Mouse (Mus musculus): ENCODE measurements around the gene Kmt2e. TPM values are rescaled to one million over a fixed set of nuclear protein-coding genes. Genes with fewer than 3 reads are reported as not detected.

The Kmt2e gene
- total and polyA plus RNA-seq, 3 experiments = 7.2 to 29.7 (median 21.3) TPM

GRCm38 (mm10) chr5:23531100-23531499 lies 96.9 kb downstream of the Kmt2e start:
- Histone ChIP-seq H3K27ac (ENCODE audit: insufficient read depth, low read depth) (no peak overlapping the region), H3K4me1 (ENCODE audit: control insufficient read depth in 1 of 2, insufficient read depth in 2 of 2) (peaks cover 0 to 22% of the 10 kb centered on the region in 2 experiments; a peak in 3 of 4 replicates), H3K79me2 (replicated peaks; ENCODE audit: control insufficient read depth, extremely low read depth, insufficient read depth, poor library complexity, severe bottlenecking) (no peaks in the 10 kb centered on the region), H3K4me2 (ENCODE audit: insufficient read depth, low read depth, poor library complexity, severe bottlenecking) (no peak overlapping the region), H3K36me3 (replicated peaks in 1 of 2; ENCODE audit: control insufficient read depth in 1 of 2, insufficient read depth in 1 of 2, low read length in 1 of 2) (peaks cover 26 to 63% of the 10 kb centered on the region in 2 experiments), H3K9me3 (replicated peaks; ENCODE audit: low read length) (no peaks in the 10 kb centered on the region), H3K27me3 (replicated peaks) (no peaks in the 10 kb centered on the region), H3K9ac (ENCODE audit: insufficient read depth, low read depth) (no peak overlapping the region), H3K4me3 (replicated peaks in 1 of 3; ENCODE audit: low read depth in 2 of 3, low read length in 2 of 3, poor library complexity in 1 of 3) (no peak overlapping the region)
- dilution Hi-C loops (cut with MboI; ENCODE audit: extremely low pct_ligation_motif_present, extremely low pct_unique_long_range_greater_than_20kb, low sequenced_read_pairs) = no loop called here
- in situ Hi-C loops (cut with MboI; ENCODE audit: low pct_ligation_motif_present, low pct_unique_long_range_greater_than_20kb, low sequenced_read_pairs) = no loop called here
- no peak for TF ChIP-seq KAT2A (IDR thresholded peaks at IDR 0.05; ENCODE audit: insufficient replicate concordance, low read length)
- no peak for TF ChIP-seq POLR2AphosphoS2 (IDR thresholded peaks at IDR 0.05; ENCODE audit: low read depth, low read length)
- TF ChIP-seq IRF4 (IDR thresholded peaks at IDR 0.05; ENCODE audit: low read depth, low read length) = no peak
- no peak for TF ChIP-seq TCF12 (IDR thresholded peaks at IDR 0.05; ENCODE audit: low read depth, low read length)
- TF ChIP-seq ZNF384 (IDR thresholded peaks at IDR 0.05; ENCODE audit: low read depth, low read length) = no peak
- no peak for TF ChIP-seq NRF1 (IDR thresholded peaks at IDR 0.05; ENCODE audit: low read depth, low read length)
- no peak for TF ChIP-seq EP300 (IDR thresholded peaks at IDR 0.05; ENCODE audit: low read length)
- TF ChIP-seq MEF2A (IDR thresholded peaks at IDR 0.05; ENCODE audit: borderline replicate concordance, low read depth, low read length) = no peak
- no peak for TF ChIP-seq MYC (IDR thresholded peaks at IDR 0.05; ENCODE audit: low read depth, low read length)
- TF ChIP-seq MAX (IDR thresholded peaks at IDR 0.05; ENCODE audit: low read length) = no peak
- TF ChIP-seq SMC3 (IDR thresholded peaks at IDR 0.05; ENCODE audit: low read depth, low read length) = no peak
- TF ChIP-seq TBP (conservative IDR thresholded peaks at IDR 0.05; ENCODE audit: low read depth, low read length) = no peak
- DNase-seq (ENCODE audit: extremely low read depth) = no peak

DNA sequence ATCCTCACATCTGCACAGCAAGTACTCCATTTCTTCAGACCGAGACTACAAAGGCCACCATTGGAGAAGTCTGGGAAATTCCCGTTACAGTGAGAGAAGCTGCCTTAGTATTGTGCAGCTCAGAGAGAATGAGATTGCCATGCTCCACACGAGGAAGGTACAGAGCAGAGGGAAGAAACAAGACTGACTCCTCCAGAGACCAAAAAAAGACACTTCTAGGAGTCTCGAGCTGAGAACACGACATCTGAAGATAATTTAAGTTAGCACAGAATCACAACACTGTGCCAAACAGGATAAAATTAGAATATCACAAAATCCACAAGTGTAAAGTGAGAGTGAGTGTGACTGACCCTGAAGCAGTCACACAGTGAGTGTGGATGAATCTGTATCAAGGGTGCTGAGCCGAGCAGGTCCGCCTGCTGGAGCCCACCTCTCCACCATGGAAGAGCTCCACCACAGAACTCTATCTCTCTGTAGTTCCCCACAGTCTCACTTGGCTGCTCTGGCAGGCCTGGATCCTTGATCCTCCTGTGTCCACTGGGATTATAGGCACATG lies 97.4 kb downstream of the Kmt2e start:
- no peaks in the 10 kb centered on the region for H3K27me3 ChIP-seq (replicated peaks)
- H3K9ac ChIP-seq (ENCODE audit: insufficient read depth, low read depth) = no peak overlapping the region
- TF ChIP-seq JUN (IDR thresholded peaks at IDR 0.05; ENCODE audit: insufficient read depth, low read depth, low read length) (no peak), MXI1 (IDR thresholded peaks at IDR 0.05; ENCODE audit: low read depth, low read length) (no peak), RCOR1 (conservative IDR thresholded peaks at IDR 0.05; ENCODE audit: low read depth, low read length) (no peak)
- no peak overlapping the region for H3K4me2 ChIP-seq (ENCODE audit: insufficient read depth, low read depth, poor library complexity, severe bottlenecking)
- no peak overlapping the region for H3K4me3 ChIP-seq (replicated peaks in 1 of 3; ENCODE audit: low read depth in 2 of 3, low read length in 2 of 3, poor library complexity in 1 of 3)
- dilution Hi-C loops (cut with MboI; ENCODE audit: extremely low pct_ligation_motif_present, extremely low pct_unique_long_range_greater_than_20kb, low sequenced_read_pairs) = no loop called here
- H3K27ac ChIP-seq (ENCODE audit: insufficient read depth, low read depth) = no peak overlapping the region
- in situ Hi-C loops (cut with MboI; ENCODE audit: low pct_ligation_motif_present, low pct_unique_long_range_greater_than_20kb, low sequenced_read_pairs) = no loop called here
- no peaks in the 10 kb centered on the region for H3K79me2 ChIP-seq (replicated peaks; ENCODE audit: control insufficient read depth, extremely low read depth, insufficient read depth, poor library complexity, severe bottlenecking)
- H3K9me3 ChIP-seq (replicated peaks; ENCODE audit: low read length) = no peaks in the 10 kb centered on the region
- H3K4me1 ChIP-seq (ENCODE audit: control insufficient read depth in 1 of 2, insufficient read depth in 2 of 2) = peaks cover 0 to 22% of the 10 kb centered on the region in 2 experiments; a peak in 3 of 4 replicates
- no peak for DNase-seq (ENCODE audit: extremely low read depth)
- peaks cover 28 to 60% of the 10 kb centered on the region in 2 experiments for H3K36me3 ChIP-seq (replicated peaks in 1 of 2; ENCODE audit: control insufficient read depth in 1 of 2, insufficient read depth in 1 of 2, low read length in 1 of 2)

All from CH12.LX (cell line).